Mouse (Mus musculus) liver, embryonic 15.5 days (tissue): ENCODE measurements around the gene Tmem242. TPM values are rescaled to one million over a fixed set of nuclear protein-coding genes. Genes with fewer than 3 reads are reported as not detected.
A peak's percentile ranks its signal among the peaks of the same experiment; 100 is the strongest.

Experiments
- ATAC-seq: fragments of 200-750 bp; cut with Nextera tagmentation; 2 replicates; pipeline ENCODE4 v1.8.0; 2017; ENCODE audit warnings: moderate number of reproducible peaks, mild to moderate bottlenecking, moderate library complexity; ENCODE audit not compliant: insufficient read depth
- H3K27ac ChIP-seq: fragments of 300-500 bp; sonication (generic); replicated peaks from 2 replicates; pipeline ENCODE4 v1.5.1; 2015; ENCODE audit warnings: mild to moderate bottlenecking, inconsistent platforms
- H3K27me3 ChIP-seq: fragments of 300-500 bp; sonication (generic); 2 replicates; pipeline ENCODE4 v1.6.1; 2015; ENCODE audit warnings: mild to moderate bottlenecking, inconsistent platforms
- H3K36me3 ChIP-seq: fragments of 300-500 bp; sonication (generic); replicated peaks from 2 replicates; pipeline ENCODE4 v1.6.1; 2015; ENCODE audit warnings: moderate library complexity, mild to moderate bottlenecking, inconsistent platforms
- H3K4me1 ChIP-seq: fragments of 300-500 bp; sonication (generic); replicated peaks from 2 replicates; pipeline ENCODE4 v1.6.1; 2015; ENCODE audit warnings: inconsistent platforms
- H3K4me2 ChIP-seq: fragments of 300-500 bp; sonication (generic); 2 replicates; pipeline ENCODE4 v1.6.1; 2015; ENCODE audit warnings: moderate library complexity, mild to moderate bottlenecking, inconsistent platforms
- H3K4me3 ChIP-seq: fragments of 300-500 bp; sonication (generic); replicated peaks from 2 replicates; pipeline ENCODE4 v1.5.1; 2015; ENCODE audit warnings: mild to moderate bottlenecking, inconsistent platforms
- H3K9ac ChIP-seq: fragments of 300-500 bp; sonication (generic); 2 replicates; pipeline ENCODE4 v1.6.1; 2015; ENCODE audit warnings: moderate library complexity, mild to moderate bottlenecking, inconsistent platforms
- H3K9me3 ChIP-seq: fragments of 300-500 bp; sonication (generic); replicated peaks from 2 replicates; pipeline ENCODE4 v1.6.1; 2016; ENCODE audit warnings: inconsistent platforms
- WGBS: fragments of 180-500 bp; shearing (Covaris S2); methylation state at CpG from one replicate; pipeline ENCODE4 v1.1.7; 2015; ENCODE audit warnings: mixed read lengths; ENCODE audit not compliant: insufficient replicate concordance; 5-methylcytosine and 5-hydroxymethylcytosine counted together
- polyA plus RNA-seq: library from polyadenylated mRNA; unstranded; fragments of >200 nt; fragmentation: Nextera tagmentation; extraction: Ambion mirVana; gene quantifications from 2 replicates; pipeline ENCODE4 v1.2.1, GENCODE M21; 2015

The Tmem242 gene
- polyA plus RNA-seq, 1 experiment from 2014 or later = 38.5 TPM

DNA sequence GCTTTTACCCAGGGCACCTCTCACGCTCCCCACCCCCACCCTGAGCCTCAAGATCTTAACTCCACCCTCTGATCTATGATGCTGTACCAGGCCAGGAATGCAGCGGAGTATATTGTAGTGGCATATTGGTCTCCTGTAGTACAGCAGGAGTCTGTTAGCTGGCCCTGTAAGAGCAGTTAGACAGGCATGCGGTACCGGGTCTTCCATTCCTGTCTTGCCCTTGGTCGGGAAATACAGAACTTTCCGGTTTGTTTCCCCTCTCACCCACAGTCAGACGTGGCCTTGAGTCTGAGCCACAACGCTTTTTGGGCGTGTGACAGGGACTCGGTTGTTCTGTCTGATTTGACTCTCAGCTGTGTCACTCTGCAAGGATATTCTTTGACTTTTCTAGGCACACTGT, 38.8 kb downstream of the Tmem242 start:
- Histone ChIP-seq H3K27ac (no peak overlapping the region), H3K9me3 (no peaks in the 10 kb centered on the region), H3K4me3 (no peak overlapping the region), H3K27me3 (peaks cover 19% of the 10 kb centered on the region; the same call in 1 of the 2 replicates), H3K36me3 (no peaks in the 10 kb centered on the region), H3K9ac (no peak overlapping the region), H3K4me1 (peaks cover 22% of the 10 kb centered on the region), H3K4me2 (no peak overlapping the region)
- no peak for ATAC-seq
- WGBS = 68% methylated on average over 10 of the region's 10 CpGs

DNA sequence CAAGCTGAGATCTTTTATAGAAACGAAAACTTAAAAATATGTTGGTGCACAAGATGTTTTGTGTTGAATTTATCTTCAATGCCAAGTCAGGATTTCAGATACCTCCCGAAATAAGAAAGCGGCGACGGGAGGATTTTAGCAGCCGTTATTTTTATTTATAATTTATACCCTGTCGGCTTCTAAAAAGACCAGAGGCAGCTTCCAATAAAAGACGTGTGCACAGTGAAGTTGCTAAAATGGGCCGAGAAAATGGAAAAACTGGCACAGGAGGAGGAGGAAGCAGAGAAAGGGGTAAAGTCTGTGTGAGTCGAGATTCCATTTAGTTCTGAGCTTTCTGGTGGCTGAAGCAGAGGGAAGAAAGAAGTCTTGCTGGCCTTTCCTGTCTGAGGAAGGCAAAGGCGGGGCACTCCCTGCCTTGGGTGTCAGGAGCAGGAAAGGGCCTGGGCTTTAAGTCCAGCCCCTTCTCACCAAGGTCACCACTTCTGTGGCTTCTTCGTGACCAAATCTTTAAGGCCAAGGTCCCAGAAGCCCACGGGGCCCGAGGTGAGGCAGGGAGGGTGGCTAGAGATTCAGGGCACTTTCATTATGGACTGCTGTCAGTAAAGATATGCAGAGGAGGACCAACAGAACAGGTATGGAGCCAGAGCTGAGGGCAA, 39.5 kb downstream of the Tmem242 start:
- no peak overlapping the region for H3K4me2 ChIP-seq
- WGBS = 57% methylated on average over 14 of the region's 14 CpGs
- H3K9ac ChIP-seq = no peak overlapping the region
- H3K27ac ChIP-seq = no peak overlapping the region
- H3K36me3 ChIP-seq = no peaks in the 10 kb centered on the region
- peaks cover 22% of the 10 kb centered on the region for H3K4me1 ChIP-seq
- no peaks in the 10 kb centered on the region for H3K9me3 ChIP-seq
- no peak for ATAC-seq
- H3K27me3 ChIP-seq = peaks cover 19% of the 10 kb centered on the region; the same call in 1 of the 2 replicates
- H3K4me3 ChIP-seq = no peak overlapping the region

DNA sequence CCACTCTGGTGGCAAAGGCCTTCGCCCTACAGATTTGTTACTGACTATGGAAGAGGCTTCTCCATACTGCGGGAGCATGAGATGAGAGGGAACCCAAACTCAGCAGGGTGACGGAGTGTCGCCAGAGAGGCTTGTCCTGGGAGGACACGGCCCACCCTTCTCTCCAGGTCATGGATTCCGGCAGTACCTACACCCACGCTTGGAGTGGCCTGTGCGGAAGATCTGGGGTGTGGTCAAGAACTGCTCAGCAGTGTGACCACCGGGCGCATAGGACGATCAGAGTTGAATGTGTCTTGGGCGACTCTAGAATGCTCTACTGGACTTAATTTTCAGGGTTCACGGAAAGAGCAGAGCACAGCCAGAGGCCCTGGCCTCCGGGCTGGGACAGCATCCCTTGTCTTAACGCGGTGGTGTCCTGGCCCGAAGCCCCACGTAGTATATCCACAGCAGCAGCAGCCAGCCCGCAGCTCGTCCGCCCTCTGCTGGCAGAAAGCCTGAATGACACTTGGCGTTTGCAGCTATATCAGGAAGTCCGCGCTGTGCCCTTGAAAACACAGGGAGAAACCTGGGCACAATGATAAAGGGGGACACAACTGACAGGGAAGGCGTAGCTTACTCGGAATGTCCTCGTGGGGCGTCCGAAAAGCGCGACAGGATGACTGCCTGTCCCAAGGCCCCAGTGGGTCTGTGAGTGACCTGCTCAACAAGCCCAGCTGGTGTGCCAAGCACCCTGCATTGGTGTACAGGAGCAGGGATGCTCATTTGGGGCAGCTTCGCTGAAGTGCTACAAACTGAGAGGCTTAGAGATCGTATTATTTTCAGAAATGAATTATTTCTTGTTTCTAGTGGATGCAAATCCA, 42.7 kb downstream of the Tmem242 start:
- Histone ChIP-seq H3K4me1 (peaks cover 10% of the 10 kb centered on the region), H3K27me3 (0 out of 2 replicates have a peak, but pooled peaks cover 2% of the 10 kb centered on the region), H3K9ac (no peak overlapping the region), H3K27ac (no peak overlapping the region), H3K36me3 (no peaks in the 10 kb centered on the region), H3K9me3 (no peaks in the 10 kb centered on the region), H3K4me3 (no peak overlapping the region), H3K4me2 (peak overlapping the region; percentile 25; the same call in 1 of the 2 replicates)
- no peak for ATAC-seq
- 25% methylated on average over 33 of the region's 33 CpGs for WGBS

DNA sequence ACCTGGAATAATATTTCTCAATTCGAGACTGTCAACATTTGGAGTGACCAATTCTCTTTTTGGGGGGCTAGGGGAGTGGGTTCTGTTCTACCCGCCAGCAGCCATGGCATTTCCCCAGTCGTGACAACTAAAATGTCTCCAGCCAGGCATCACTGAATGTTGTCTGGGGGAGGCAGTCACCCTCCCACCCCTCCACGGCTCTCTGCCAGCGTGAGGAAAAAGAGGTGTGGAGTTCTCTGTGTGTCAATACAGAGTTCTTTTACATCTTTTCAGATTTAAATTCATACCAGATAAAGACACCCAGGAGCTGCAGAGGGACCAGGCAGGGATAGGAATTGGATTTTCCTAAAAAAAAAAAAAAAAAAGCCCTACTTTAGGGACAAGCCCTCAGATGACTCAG, 43.8 kb downstream of the Tmem242 start:
- Histone ChIP-seq H3K4me1 (0 out of 2 replicates have a peak, but pooled peaks cover 3% of the 10 kb centered on the region), H3K4me3 (no peak overlapping the region), H3K27ac (no peak overlapping the region), H3K9me3 (no peaks in the 10 kb centered on the region), H3K27me3 (0 out of 2 replicates have a peak, but pooled peaks cover 2% of the 10 kb centered on the region), H3K36me3 (no peaks in the 10 kb centered on the region), H3K9ac (no peak overlapping the region), H3K4me2 (no peak overlapping the region)
- no peak for ATAC-seq
- WGBS = 59% methylated on average over 5 of the region's 5 CpGs

DNA sequence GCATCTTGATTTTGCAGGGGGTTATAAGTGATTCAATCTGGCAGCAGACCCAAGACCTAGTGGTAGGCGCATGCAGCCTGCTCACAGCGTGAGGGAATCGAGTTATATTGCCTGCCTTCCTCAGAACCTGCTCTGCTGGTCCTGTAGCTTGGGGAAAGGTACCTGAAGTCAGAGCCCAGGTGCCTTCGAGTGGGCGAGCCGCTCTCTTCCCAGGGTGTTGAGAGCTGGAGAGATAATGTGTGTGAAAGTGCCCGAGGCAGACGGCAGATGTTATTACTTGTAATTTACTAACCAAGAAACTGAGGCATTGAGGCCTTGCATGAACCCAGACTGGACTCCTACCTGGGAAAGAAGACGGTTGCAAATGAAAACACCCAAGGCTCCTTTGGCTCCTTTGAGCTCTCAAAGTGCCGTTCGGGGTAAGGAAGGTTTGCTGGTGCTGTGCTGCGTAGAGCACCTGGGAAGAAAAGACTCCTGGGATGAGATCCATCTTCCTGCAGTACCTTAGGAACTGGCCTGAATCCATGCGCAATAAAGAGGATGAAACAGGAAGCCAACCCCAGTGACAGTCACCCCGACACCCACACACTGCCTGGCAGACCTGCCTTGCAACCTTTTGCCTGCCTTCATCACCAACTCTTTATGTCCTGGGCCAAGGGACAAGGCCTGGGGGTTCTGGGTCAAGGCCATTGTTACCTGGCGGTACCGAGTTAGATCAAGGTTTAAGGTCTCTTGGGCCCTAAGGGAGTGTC, 44.4 kb downstream of the Tmem242 start:
- Histone ChIP-seq H3K4me1 (0 out of 2 replicates have a peak, but pooled peaks cover 3% of the 10 kb centered on the region), H3K27ac (no peak overlapping the region), H3K4me3 (no peak overlapping the region), H3K9me3 (no peaks in the 10 kb centered on the region), H3K4me2 (no peak overlapping the region), H3K36me3 (no peaks in the 10 kb centered on the region), H3K27me3 (0 out of 2 replicates have a peak, but pooled peaks cover 2% of the 10 kb centered on the region), H3K9ac (no peak overlapping the region)
- ATAC-seq = no peak
- 66% methylated on average over 16 of the region's 16 CpGs for WGBS

DNA sequence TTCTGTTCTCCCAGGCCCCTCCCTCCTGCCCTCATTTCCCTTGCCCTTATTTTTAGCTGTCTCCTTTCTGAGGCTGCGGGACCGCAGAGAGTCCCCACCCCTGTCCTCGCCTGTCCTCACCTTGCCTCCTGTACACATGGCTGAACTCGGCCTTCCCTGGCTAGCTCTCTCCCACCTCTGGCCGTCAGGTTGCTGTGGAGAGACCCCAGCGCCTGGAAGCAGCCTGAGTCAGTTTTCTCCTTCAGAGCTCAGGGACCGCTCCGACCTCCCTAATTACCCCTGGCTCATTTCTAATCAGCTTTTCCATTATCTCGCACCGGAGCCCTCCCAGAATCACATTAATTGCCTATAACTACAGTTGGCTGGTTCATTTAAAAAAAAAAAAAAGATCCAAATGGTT, 49.4 kb downstream of the Tmem242 start:
- Histone ChIP-seq H3K9ac (no peak overlapping the region), H3K4me3 (no peak overlapping the region), H3K4me1 (no peaks in the 10 kb centered on the region), H3K36me3 (no peaks in the 10 kb centered on the region), H3K4me2 (no peak overlapping the region), H3K9me3 (no peaks in the 10 kb centered on the region), H3K27ac (no peak overlapping the region), H3K27me3 (0 out of 2 replicates have a peak, but pooled peaks cover 6% of the 10 kb centered on the region)
- no peak for ATAC-seq
- WGBS = 66% methylated on average over 10 of the region's 10 CpGs

DNA sequence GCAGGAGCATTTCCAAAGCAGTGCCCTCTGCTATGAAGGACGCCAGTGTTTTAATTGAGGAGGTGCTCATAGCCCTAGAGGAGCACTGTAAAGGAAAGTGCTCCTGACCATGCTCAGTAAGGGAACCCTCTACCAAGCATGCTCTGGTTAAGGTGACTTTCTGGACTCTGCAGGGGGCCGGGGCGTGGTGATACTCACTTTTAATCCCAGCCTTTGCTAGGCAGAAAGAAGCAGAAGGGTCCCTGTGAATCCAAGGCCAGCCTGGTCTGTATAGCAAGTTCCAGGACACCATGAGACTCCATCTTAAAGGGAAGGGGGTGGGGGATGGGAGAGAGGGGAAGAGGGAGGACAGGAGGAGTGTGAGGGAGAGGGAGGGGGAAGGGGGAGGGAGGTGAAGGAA, 51.7 kb downstream of the Tmem242 start:
- Histone ChIP-seq H3K4me2 (no peak overlapping the region), H3K36me3 (no peaks in the 10 kb centered on the region), H3K27ac (no peak overlapping the region), H3K9ac (no peak overlapping the region), H3K9me3 (no peaks in the 10 kb centered on the region), H3K4me1 (no peaks in the 10 kb centered on the region), H3K27me3 (0 out of 2 replicates have a peak, but pooled peaks cover 11% of the 10 kb centered on the region), H3K4me3 (no peak overlapping the region)
- no peak for ATAC-seq
- 66% methylated on average over 3 of the region's 3 CpGs for WGBS

DNA sequence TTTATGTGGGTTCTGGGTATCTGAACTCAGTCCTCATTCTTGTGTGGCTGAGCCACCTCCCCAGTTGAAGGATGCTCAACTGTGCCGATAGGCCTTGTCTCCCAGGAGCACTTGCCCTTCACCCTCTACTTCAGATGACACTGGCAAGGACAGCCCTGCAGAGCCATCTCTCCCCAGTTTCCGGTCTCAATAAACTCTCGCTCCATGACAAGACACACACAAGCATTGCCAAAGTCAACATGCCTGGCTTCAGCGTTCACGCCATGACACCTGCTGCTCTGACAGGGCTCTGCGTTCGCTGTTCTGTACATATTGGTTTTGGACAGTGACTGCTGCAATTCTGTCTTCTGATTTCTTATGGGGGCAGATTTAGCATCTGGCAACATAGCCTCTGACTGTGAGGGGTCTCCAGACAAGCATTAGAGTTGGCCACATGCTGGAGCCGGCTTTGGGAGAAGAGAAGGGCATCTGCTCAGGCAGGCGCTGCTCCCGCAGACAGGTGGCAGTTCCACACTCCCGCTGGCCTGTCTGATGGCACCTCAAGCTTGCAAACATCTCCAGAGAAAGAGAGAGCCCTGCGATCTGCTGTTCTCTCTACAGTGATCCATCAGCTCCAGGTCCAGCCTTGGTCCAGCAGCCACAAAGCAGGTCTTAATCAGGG, 53.0 kb downstream of the Tmem242 start:
- Histone ChIP-seq H3K9ac (no peak overlapping the region), H3K27me3 (0 out of 2 replicates have a peak, but pooled peaks cover 11% of the 10 kb centered on the region)
- 70% methylated on average over 12 of the region's 12 CpGs for WGBS

DNA sequence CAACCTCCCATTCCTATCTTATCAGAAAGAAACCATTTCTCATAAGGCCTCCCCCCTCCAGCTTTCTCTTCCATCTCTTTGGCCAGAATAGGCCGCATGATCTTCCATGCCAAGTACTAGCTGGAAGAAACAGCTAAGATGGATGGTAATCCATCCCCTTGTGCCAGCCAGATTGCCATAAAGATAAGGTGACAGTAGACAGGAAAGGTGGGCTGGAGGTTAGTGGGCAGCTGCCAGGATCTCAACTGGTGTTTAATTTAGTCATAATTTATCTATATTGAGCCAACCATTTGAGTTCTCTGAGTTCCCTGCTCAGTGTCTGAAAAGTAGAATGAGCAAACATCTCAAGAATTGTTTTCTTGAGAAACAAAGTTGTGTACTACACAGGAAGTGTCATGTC, 54.4 kb downstream of the Tmem242 start:
- 82% methylated on average over 1 of the region's 1 CpGs for WGBS

More for the DNA sequence above, 53.0 kb downstream of the Tmem242 start:
- ATAC-seq = no peak
- H3K4me1 ChIP-seq = no peaks in the 10 kb centered on the region
- no peaks in the 10 kb centered on the region for H3K36me3 ChIP-seq
- H3K27ac ChIP-seq = no peak overlapping the region
- no peak overlapping the region for H3K4me3 ChIP-seq
- H3K4me2 ChIP-seq = no peak overlapping the region
- H3K9me3 ChIP-seq = no peaks in the 10 kb centered on the region

DNA sequence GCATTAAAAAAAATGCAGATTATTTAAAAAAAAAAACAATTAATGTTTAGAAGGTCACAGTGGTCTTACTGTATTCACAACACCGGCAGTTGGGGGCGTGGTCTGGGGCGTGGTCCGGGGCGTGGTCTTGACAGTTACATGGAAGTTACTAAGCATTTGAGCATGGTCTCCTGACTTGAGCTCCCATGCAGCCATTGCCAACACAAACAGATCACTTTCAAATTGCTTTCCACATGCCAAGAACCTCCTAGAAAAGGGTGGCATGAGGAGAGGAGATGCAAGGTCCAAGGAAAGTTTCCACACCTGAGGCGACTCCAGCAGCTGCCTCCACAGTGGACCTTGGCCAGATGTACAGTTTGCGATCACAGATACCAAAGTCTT, 62.1 kb downstream of the Tmem242 start:
- no peak overlapping the region for H3K9ac ChIP-seq
- H3K4me1 ChIP-seq = 0 out of 2 replicates have a peak, but pooled peaks cover 4% of the 10 kb centered on the region
- H3K27ac ChIP-seq = no peak overlapping the region
- 22% methylated on average over 7 of the region's 7 CpGs for WGBS
- H3K4me2 ChIP-seq = no peak overlapping the region
- no peak for ATAC-seq
- H3K9me3 ChIP-seq = no peaks in the 10 kb centered on the region
- H3K36me3 ChIP-seq = no peaks in the 10 kb centered on the region
- no peak overlapping the region for H3K4me3 ChIP-seq
- H3K27me3 ChIP-seq = no peaks in the 10 kb centered on the region

More for the DNA sequence above, 54.4 kb downstream of the Tmem242 start:
- no peaks in the 10 kb centered on the region for H3K4me1 ChIP-seq
- no peak overlapping the region for H3K9ac ChIP-seq
- no peak overlapping the region for H3K4me2 ChIP-seq
- H3K27ac ChIP-seq = no peak overlapping the region
- H3K27me3 ChIP-seq = 0 out of 2 replicates have a peak, but pooled peaks cover 11% of the 10 kb centered on the region
- no peak overlapping the region for H3K4me3 ChIP-seq
- H3K9me3 ChIP-seq = no peaks in the 10 kb centered on the region
- no peak for ATAC-seq
- H3K36me3 ChIP-seq = no peaks in the 10 kb centered on the region
